Mouse (Mus musculus) right cerebral cortex, adult 18-20 months (tissue): ENCODE measurements at regions not wholly inside any gene's neighbourhood (a gene's known extent, or its start where the extent isn't known, plus 50 kb on each side); places are given as distances from the start of the nearest gene placed in this dataset.
A peak's percentile ranks its signal among the peaks of the same experiment; 100 is the strongest.

Experiments used
- DNase-seq: peaks from one replicate; pipeline ENCODE4 v3.0.0; 2022; ENCODE audit warnings: mixed read lengths

- no peak for DNase-seq
Observed at GRCm38 (mm10) chr15:62325451-62326290, 1402.9 kb upstream of the A1bg start.

GRCm38 (mm10) chr15:62320966-62321365 is 1398.2 kb upstream of the A1bg start:
- DNase-seq = no peak

- no peak for DNase-seq
Observed at GRCm38 (mm10) chr15:62314449-62314848, 1391.6 kb upstream of the A1bg start.

GRCm38 (mm10) chr15:62302233-62302632 is 1379.4 kb upstream of the A1bg start:
- DNase-seq = no peak

GRCm38 (mm10) chr15:62301567-62301966 is 1378.8 kb upstream of the A1bg start:
- DNase-seq = no peak

GRCm38 (mm10) chr15:62297138-62297537 is 1374.3 kb upstream of the A1bg start:
- DNase-seq = no peak

- DNase-seq = peak; percentile 37
Observed at GRCm38 (mm10) chr15:62295233-62295927, 1372.6 kb upstream of the A1bg start.

- DNase-seq = no peak
Observed at GRCm38 (mm10) chr15:62294786-62295185, 1372.0 kb upstream of the A1bg start.

- no peak for DNase-seq
Observed at GRCm38 (mm10) chr15:62292876-62293275, 1370.1 kb upstream of the A1bg start.

- no peak for DNase-seq
Observed at GRCm38 (mm10) chr15:62290687-62291086, 1367.9 kb upstream of the A1bg start.

- DNase-seq = no peak
Observed at GRCm38 (mm10) chr15:62286666-62287655, 1364.1 kb upstream of the A1bg start.

- no peak for DNase-seq
Observed at GRCm38 (mm10) chr15:62284606-62285531, 1362.1 kb upstream of the A1bg start.

- no peak for DNase-seq
Observed at GRCm38 (mm10) chr15:62283661-62284429, 1361.0 kb upstream of the A1bg start.

- DNase-seq = no peak
Observed at GRCm38 (mm10) chr15:62282646-62283045, 1359.8 kb upstream of the A1bg start.

GRCm38 (mm10) chr15:62282116-62282515 is 1359.3 kb upstream of the A1bg start:
- no peak for DNase-seq

- DNase-seq = no peak
Observed at GRCm38 (mm10) chr15:62279526-62279925, 1356.7 kb upstream of the A1bg start.

GRCm38 (mm10) chr15:62274818-62275217 is 1352.0 kb upstream of the A1bg start:
- DNase-seq = no peak

- DNase-seq = no peak
Observed at GRCm38 (mm10) chr15:62273855-62274488, 1351.2 kb upstream of the A1bg start.

GRCm38 (mm10) chr15:62272755-62273154 is 1349.9 kb upstream of the A1bg start:
- DNase-seq = no peak

- DNase-seq = no peak
Observed at GRCm38 (mm10) chr15:62271428-62271827, 1348.6 kb upstream of the A1bg start.
